Mouse (Mus musculus): ENCODE data around the gene P3h3. TPM values are rescaled to one million over a fixed set of nuclear protein-coding genes. Genes with fewer than 3 reads are reported as not detected.
"Not testable (repeated sequence)": the region's sequence is repeated elsewhere in the genome, so short reads cannot be mapped to it uniquely, and the experiment has no call there.

The P3h3 gene
- total RNA-seq, 2 experiments from 2014 or later: 1.4 to 4.0 TPM

- ATAC-seq (replicated peaks; ENCODE audit: poor library complexity, severe bottlenecking): no peak
These were observed 45.6 kb downstream of the P3h3 start for GRCm38 (mm10) chr6:124811701-124812560.

GRCm38 (mm10) chr6:124811403-124811665, 46.2 kb downstream of the P3h3 start:
- no peak for ATAC-seq (replicated peaks; ENCODE audit: poor library complexity, severe bottlenecking)

GRCm38 (mm10) chr6:124810566-124811402, 46.8 kb downstream of the P3h3 start:
- not testable (repeated sequence) for ATAC-seq (replicated peaks; ENCODE audit: poor library complexity, severe bottlenecking)

- ATAC-seq (replicated peaks; ENCODE audit: poor library complexity, severe bottlenecking): no peak
These were observed 47.6 kb downstream of the P3h3 start for GRCm38 (mm10) chr6:124809775-124810538.

GRCm38 (mm10) chr6:124809052-124809774, 48.3 kb downstream of the P3h3 start:
- ATAC-seq (replicated peaks; ENCODE audit: poor library complexity, severe bottlenecking): peak; percentile 40

- peak; percentile 47 for ATAC-seq (replicated peaks; ENCODE audit: poor library complexity, severe bottlenecking)
These were observed 49.1 kb downstream of the P3h3 start, which contains the start of gene Spsb2 for GRCm38 (mm10) chr6:124808358-124809012. TSS of gene Spsb2 (plus strand) at chr6:124808661.

GRCm38 (mm10) chr6:124807986-124808357, 49.6 kb downstream of the P3h3 start:
- ATAC-seq (replicated peaks; ENCODE audit: poor library complexity, severe bottlenecking): no peak

- no peak for ATAC-seq (replicated peaks; ENCODE audit: poor library complexity, severe bottlenecking)
These were observed 50.2 kb downstream of the P3h3 start for GRCm38 (mm10) chr6:124807366-124807765.

- ATAC-seq (replicated peaks; ENCODE audit: poor library complexity, severe bottlenecking): no peak
These were observed 51.0 kb downstream of the P3h3 start for GRCm38 (mm10) chr6:124806446-124807140.

- peak; percentile 75 for ATAC-seq (replicated peaks; ENCODE audit: poor library complexity, severe bottlenecking)
These were observed 51.9 kb downstream of the P3h3 start for GRCm38 (mm10) chr6:124805341-124806321.

- no peak for ATAC-seq (replicated peaks; ENCODE audit: poor library complexity, severe bottlenecking)
These were observed 53.2 kb downstream of the P3h3 start for GRCm38 (mm10) chr6:124804341-124804740.

- not testable (repeated sequence) for ATAC-seq (replicated peaks; ENCODE audit: poor library complexity, severe bottlenecking)
These were observed 53.9 kb downstream of the P3h3 start for GRCm38 (mm10) chr6:124803691-124804090.

GRCm38 (mm10) chr6:124803061-124803460, 54.5 kb downstream of the P3h3 start:
- no peak for ATAC-seq (replicated peaks; ENCODE audit: poor library complexity, severe bottlenecking)

- not testable (repeated sequence) for ATAC-seq (replicated peaks; ENCODE audit: poor library complexity, severe bottlenecking)
These were observed 55.2 kb downstream of the P3h3 start for GRCm38 (mm10) chr6:124802400-124802799.

GRCm38 (mm10) chr6:124796200-124796599, 61.4 kb downstream of the P3h3 start:
- ATAC-seq (replicated peaks; ENCODE audit: poor library complexity, severe bottlenecking): peak; percentile 35

GRCm38 (mm10) chr6:124795781-124796180, 61.8 kb downstream of the P3h3 start:
- no peak for ATAC-seq (replicated peaks; ENCODE audit: poor library complexity, severe bottlenecking)

- no peak for ATAC-seq (replicated peaks; ENCODE audit: poor library complexity, severe bottlenecking)
These were observed 65.6 kb downstream of the P3h3 start for GRCm38 (mm10) chr6:124791911-124792310.
